Mouse (Mus musculus) embryonic facial prominence, embryonic 14.5 days (tissue): ENCODE results near the gene Hoxb13. TPM values are rescaled to one million over a fixed set of nuclear protein-coding genes. Genes with fewer than 3 reads are reported as not detected.

ENCODE experiments used
- ATAC-seq: fragments of 200-750 bp; cut with Nextera tagmentation; 2 replicates; pipeline ENCODE4 v1.8.0; 2017; ENCODE audit warnings: low read depth, moderate number of reproducible peaks, moderate TSS enrichment
- DNase-seq: peaks from one replicate; pipeline ENCODE4 v3.0.0-alpha.2; 2015; ENCODE audit warnings: low spot score
- H3K27ac ChIP-seq: fragments of 300-500 bp; sonication (generic); replicated peaks from 2 replicates; pipeline ENCODE4 v1.5.1; 2014; ENCODE audit warnings: low read depth, mild to moderate bottlenecking, low read length, moderate library complexity
- H3K27me3 ChIP-seq: fragments of 300-500 bp; sonication (generic); replicated peaks from 2 replicates; pipeline ENCODE4 v1.6.1; 2014; ENCODE audit warnings: low read length; ENCODE audit not compliant: control insufficient read depth, insufficient read depth
- H3K36me3 ChIP-seq: fragments of 300-500 bp; sonication (generic); 2 replicates; pipeline ENCODE4 v1.6.1; 2014; ENCODE audit warnings: low read length, mixed read lengths; ENCODE audit not compliant: control insufficient read depth, insufficient read depth
- H3K4me1 ChIP-seq: fragments of 300-500 bp; sonication (generic); 2 replicates; pipeline ENCODE4 v1.6.1; 2014; ENCODE audit warnings: antibody characterized with exemption, low read length; ENCODE audit not compliant: control insufficient read depth, insufficient read depth
- H3K4me2 ChIP-seq: fragments of 300-500 bp; sonication (generic); 2 replicates; pipeline ENCODE4 v1.6.1; 2014; ENCODE audit warnings: low read depth, mild to moderate bottlenecking, low read length, moderate library complexity, mixed read lengths
- H3K4me3 ChIP-seq: fragments of 300-500 bp; sonication (generic); 2 replicates; pipeline ENCODE4 v1.5.1; 2014; ENCODE audit warnings: low read depth, mild to moderate bottlenecking, low read length
- H3K9ac ChIP-seq: fragments of 300-500 bp; sonication (generic); 2 replicates; pipeline ENCODE4 v1.6.1; 2014; ENCODE audit warnings: low read depth, mild to moderate bottlenecking, low read length, moderate library complexity, mixed read lengths
- H3K9me3 ChIP-seq: fragments of 300-500 bp; sonication (generic); 2 replicates; pipeline ENCODE4 v1.6.1; 2016; ENCODE audit warnings: low read length; ENCODE audit not compliant: control insufficient read depth
- WGBS: fragments of 180-500 bp; shearing (Covaris S2); extraction: QIAGEN DNeasy Blood & Tissue Kit; methylation state at CpG from one replicate; pipeline ENCODE4 v1.1.7; 2014; 5-methylcytosine and 5-hydroxymethylcytosine counted together
- polyA plus RNA-seq: library from polyadenylated mRNA; unstranded; fragments of >200 nt; fragmentation: Nextera tagmentation; extraction: Ambion mirVana; gene quantifications from 2 replicates; pipeline ENCODE4 v1.2.1, GENCODE M21; 2014

Hoxb13 gene
- polyA plus RNA-seq, 1 experiment from 2014 or later = not detected

DNA sequence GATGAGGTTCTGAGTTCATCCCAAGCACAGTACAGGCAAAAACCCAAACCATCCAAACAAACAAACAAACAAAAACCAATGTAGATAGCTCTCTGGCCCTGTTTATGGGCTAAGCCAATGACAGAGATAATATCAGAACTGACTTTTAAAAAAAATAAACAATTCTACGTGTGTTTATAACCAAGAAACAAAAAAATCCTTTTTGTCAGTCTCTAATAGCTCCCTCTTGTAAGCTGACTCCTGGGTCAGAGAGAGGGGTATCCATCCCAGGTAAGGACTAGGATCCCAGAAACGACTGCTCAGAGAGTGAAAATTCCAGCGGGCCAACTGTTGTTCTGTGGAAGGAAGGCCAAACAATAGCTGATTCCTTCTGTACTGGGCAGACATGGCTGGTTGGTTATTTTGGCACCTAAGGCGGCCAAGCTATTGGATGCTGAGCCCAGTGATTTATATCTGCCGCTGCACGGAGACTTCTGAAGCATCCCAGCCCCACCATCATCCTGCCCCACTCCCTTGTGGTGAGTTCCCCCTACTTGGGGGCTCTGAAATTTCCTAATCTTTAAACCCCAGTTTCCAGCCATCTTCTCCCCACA lies 15.1 kb upstream of the Hoxb13 start:
- WGBS = 0% methylated on average over 6 of the region's 6 CpGs
- H3K9ac ChIP-seq = no peak overlapping the region
- H3K36me3 ChIP-seq = no peaks in the 10 kb centered on the region
- H3K4me3 ChIP-seq = no peak overlapping the region
- H3K4me1 ChIP-seq = no peaks in the 10 kb centered on the region
- no peak overlapping the region for H3K27ac ChIP-seq
- DNase-seq (no peak), ATAC-seq (no peak)
- H3K9me3 ChIP-seq = peaks cover 7% of the 10 kb centered on the region
- H3K27me3 ChIP-seq = peaks cover 99% of the 10 kb centered on the region
- H3K4me2 ChIP-seq = no peak overlapping the region

DNA sequence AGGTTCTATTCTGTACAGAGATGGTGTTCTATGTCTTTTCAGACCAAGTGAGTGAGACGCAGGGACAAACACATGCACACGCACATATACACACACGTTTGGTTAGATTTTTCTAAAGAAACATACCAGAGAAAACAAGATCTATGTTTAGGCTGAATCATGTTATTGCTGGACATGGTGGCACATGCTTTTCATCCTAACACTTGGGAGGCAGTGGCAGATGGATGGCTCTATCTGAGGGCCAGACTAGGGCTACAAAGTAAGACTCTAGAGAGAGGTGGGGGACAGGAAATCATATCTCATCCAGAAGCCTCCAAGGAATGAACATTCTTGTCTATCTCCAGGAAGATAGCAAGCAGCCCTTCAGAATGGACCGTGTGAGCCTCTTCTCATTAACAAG lies 13.1 kb upstream of the Hoxb13 start:
- H3K27ac ChIP-seq = no peak overlapping the region
- H3K27me3 ChIP-seq = peaks cover 99% of the 10 kb centered on the region
- DNase-seq (no peak), ATAC-seq (no peak)
- H3K4me1 ChIP-seq = no peaks in the 10 kb centered on the region
- no peaks in the 10 kb centered on the region for H3K36me3 ChIP-seq
- H3K4me3 ChIP-seq = no peak overlapping the region
- no peak overlapping the region for H3K9ac ChIP-seq
- 22% methylated on average over 4 of the region's 4 CpGs for WGBS
- H3K9me3 ChIP-seq = peaks cover 7% of the 10 kb centered on the region
- no peak overlapping the region for H3K4me2 ChIP-seq

DNA sequence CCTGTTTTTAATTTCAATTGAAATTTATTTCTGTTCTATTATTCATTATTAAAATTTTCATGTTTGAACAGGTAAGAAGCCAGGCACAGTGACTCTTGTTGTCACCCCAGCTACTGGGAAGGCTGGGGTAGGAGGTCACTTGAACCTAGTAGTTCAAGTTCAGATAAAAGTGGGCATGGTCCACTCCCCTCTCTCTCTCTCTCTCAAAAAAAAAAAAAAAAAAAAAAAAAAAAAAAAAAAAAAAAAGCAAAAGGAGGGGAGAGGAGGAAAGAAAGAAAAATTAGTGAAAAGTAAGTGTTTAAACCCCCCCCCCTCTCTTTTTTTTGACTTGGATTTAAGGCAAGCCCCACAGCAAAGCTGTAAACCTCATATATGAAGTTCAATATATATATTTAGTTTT lies 9.9 kb upstream of the Hoxb13 start:
- Histone ChIP-seq H3K36me3 (no peaks in the 10 kb centered on the region), H3K27me3 (peaks cover 99% of the 10 kb centered on the region), H3K9ac (no peak overlapping the region), H3K9me3 (peaks cover 7% of the 10 kb centered on the region), H3K27ac (no peak overlapping the region), H3K4me1 (no peaks in the 10 kb centered on the region), H3K4me2 (no peak overlapping the region), H3K4me3 (no peak overlapping the region)
- ATAC-seq = no peak
- DNase-seq = no peak

DNA sequence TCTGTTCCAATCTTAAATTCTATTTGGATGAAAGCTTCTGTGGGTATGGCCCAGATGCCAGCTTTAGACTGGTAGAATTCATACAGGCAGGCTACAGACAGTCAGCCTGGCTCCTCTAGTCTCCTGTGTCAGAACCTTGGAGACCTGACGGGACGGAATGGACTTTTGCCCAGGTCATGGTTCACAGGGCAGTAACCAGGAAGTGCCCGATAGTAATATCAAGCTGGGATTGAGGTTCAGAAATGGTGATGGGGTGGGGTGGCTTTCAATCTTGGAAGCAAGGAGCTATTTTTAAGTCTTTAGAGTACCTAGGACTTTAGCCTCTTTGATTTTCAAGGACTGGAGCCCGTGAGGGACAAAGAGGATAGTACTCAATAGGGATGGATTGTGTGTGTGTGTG lies 6.8 kb upstream of the Hoxb13 start:
- 16% methylated on average over 4 of the region's 4 CpGs for WGBS
- H3K9me3 ChIP-seq = peaks cover 7% of the 10 kb centered on the region
- H3K27ac ChIP-seq = no peak overlapping the region
- H3K9ac ChIP-seq = no peak overlapping the region
- H3K27me3 ChIP-seq = peaks cover 100% of the 10 kb centered on the region
- H3K4me3 ChIP-seq = no peak overlapping the region
- H3K36me3 ChIP-seq = no peaks in the 10 kb centered on the region
- no peak overlapping the region for H3K4me2 ChIP-seq
- no peaks in the 10 kb centered on the region for H3K4me1 ChIP-seq
- ATAC-seq = no peak
- no peak for DNase-seq

DNA sequence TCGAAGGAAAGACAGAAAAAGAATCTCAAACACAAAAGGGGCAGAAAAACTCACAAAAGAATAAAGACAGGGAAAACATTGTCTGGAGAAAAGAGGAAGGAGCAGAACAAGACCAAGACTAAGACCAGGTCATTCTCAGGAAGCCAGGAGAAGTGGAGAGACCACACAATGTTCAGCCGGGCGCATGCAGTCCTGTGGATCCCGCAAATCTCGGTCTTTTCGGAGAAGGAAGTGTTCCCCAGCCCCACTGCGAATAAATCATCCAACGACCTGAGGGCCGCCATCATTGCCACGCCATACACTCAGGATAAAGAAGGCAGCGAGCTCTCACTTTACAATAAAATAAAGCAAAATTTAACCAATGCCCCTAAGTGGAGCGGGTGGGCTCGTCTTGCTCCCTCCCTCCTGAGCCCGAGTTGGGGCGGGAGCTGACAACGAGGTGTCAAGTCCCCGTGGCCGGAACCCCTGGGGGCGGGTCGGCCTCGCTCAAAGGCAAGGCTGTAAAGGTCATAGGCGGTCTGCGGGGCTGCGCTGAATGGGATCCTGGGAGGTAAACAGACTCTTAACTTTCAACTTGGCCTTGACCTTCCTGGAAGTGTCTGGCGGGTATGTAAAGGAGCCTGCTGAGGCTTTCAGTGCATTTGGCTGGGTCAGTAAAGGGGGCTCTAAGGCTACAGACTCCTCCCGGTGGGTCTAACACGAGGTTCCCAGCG lies 4.2 kb upstream of the Hoxb13 start:
- no peaks in the 10 kb centered on the region for H3K9me3 ChIP-seq
- ATAC-seq = no peak
- no peaks in the 10 kb centered on the region for H3K36me3 ChIP-seq
- no peak overlapping the region for H3K4me2 ChIP-seq
- H3K4me3 ChIP-seq = no peak overlapping the region
- no peaks in the 10 kb centered on the region for H3K4me1 ChIP-seq
- 2% methylated on average over 24 of the region's 28 CpGs for WGBS
- no peak overlapping the region for H3K27ac ChIP-seq
- DNase-seq = no peak
- peaks cover 100% of the 10 kb centered on the region for H3K27me3 ChIP-seq
- no peak overlapping the region for H3K9ac ChIP-seq

DNA sequence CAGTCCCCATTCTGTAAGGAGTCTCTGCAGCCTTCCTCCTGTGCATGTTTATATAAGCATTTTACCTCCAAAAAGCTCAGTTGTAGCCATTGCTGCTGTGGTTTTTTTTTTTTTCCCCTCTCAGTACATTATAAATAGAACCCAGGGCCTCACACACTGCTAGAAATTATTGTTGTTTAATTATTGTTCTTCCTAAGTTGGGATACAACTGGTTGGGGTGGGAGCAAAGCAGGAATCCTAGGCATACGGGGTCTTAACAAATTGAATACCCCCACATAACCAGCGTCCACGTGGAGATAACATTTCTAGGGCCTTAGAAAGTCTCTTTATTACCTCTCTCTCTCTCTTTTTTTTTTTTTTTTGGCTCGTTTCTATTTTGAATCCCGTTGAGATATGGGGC lies 3.0 kb upstream of the Hoxb13 start:
- Histone ChIP-seq H3K4me3 (no peak overlapping the region), H3K4me1 (no peaks in the 10 kb centered on the region), H3K4me2 (no peak overlapping the region), H3K36me3 (no peaks in the 10 kb centered on the region), H3K9ac (no peak overlapping the region), H3K27me3 (peaks cover 100% of the 10 kb centered on the region), H3K27ac (no peak overlapping the region), H3K9me3 (no peaks in the 10 kb centered on the region)
- ATAC-seq (no peak), DNase-seq (no peak)
- 4% methylated on average over 5 of the region's 5 CpGs for WGBS

DNA sequence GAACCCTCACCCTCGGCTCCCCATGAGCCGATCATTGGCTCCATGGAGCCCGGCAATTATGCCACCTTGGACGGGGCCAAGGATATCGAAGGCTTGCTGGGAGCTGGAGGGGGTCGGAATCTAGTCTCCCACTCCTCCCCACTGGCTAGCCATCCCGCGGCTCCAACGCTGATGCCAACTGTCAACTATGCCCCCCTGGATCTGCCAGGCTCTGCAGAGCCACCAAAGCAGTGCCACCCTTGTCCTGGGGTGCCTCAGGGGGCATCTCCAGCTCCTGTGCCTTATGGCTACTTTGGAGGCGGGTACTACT lies 240 bp downstream of the Hoxb13 start:
- DNase-seq = no peak
- no peaks in the 10 kb centered on the region for H3K4me1 ChIP-seq
- H3K27me3 ChIP-seq = peaks cover 100% of the 10 kb centered on the region
- no peaks in the 10 kb centered on the region for H3K9me3 ChIP-seq
- no peak overlapping the region for H3K9ac ChIP-seq
- H3K27ac ChIP-seq = no peak overlapping the region
- H3K36me3 ChIP-seq = no peaks in the 10 kb centered on the region
- H3K4me2 ChIP-seq = peak overlapping the region; percentile 38
- peak overlapping the region; percentile 21 for H3K4me3 ChIP-seq
- 0% methylated on average over 7 of the region's 10 CpGs for WGBS
- ATAC-seq = no peak

DNA sequence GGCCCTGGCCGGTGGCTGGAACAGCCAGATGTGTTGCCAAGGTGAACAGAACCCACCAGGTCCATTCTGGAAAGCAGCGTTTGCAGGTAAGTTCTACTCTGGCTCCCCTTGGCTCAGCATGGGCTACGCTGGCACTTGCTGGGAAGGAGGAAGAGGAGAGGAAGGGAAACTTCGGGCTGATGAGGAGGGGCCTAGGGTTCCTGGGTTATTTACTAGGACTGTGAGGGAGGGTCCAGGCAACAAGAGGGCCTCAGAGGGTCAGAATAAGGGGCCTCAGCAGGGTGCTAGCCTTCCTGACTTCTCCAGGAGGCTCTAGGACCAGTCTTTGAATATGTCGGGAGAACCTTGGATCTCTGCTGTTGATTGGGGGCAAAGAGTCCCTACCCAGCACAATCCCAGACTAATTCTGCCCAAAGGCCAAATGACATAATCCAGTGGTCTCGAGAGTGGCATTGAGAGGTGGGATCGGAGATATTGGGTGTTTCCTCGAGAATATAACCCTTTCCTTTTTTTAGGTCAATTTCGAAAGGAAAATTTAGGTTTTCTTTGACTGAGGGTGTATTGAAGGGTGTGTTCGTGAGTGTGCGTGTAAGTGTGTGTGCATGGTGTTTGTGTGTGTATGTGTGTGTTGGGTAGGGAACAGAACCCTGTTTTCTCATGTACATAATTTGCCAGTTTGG lies 985 bp downstream of the Hoxb13 start:
- H3K36me3 ChIP-seq = no peaks in the 10 kb centered on the region
- no peaks in the 10 kb centered on the region for H3K4me1 ChIP-seq
- no peak overlapping the region for H3K9ac ChIP-seq
- no peak overlapping the region for H3K4me3 ChIP-seq
- H3K9me3 ChIP-seq = no peaks in the 10 kb centered on the region
- H3K27ac ChIP-seq = no peak overlapping the region
- peaks cover 100% of the 10 kb centered on the region for H3K27me3 ChIP-seq
- DNase-seq = no peak
- no peak for ATAC-seq
- WGBS = 7% methylated on average over 11 of the region's 11 CpGs
- no peak overlapping the region for H3K4me2 ChIP-seq
